Mouse (Mus musculus): ENCODE data around the gene Cdkl3.

Cdkl3 gene

GRCm38 (mm10) chr11:52011541-52011940, 7.5 kb downstream of the Cdkl3 start:
- DNase-seq (ENCODE audit: low spot score in 2 of 2) = no peak

- no peak for DNase-seq (ENCODE audit: low spot score in 2 of 2)
Observed at GRCm38 (mm10) chr11:52018217-52018616, 14.2 kb downstream of the Cdkl3 start.

GRCm38 (mm10) chr11:52032356-52032755, 28.3 kb downstream of the Cdkl3 start:
- no peak for DNase-seq (ENCODE audit: low spot score in 2 of 2)

GRCm38 (mm10) chr11:52033953-52034352, 29.9 kb downstream of the Cdkl3 start:
- no peak for DNase-seq (ENCODE audit: low spot score in 2 of 2)

- DNase-seq (ENCODE audit: low spot score in 2 of 2) = peak; percentile 12 to 38
Observed at GRCm38 (mm10) chr11:52035905-52036304, 31.9 kb downstream of the Cdkl3 start.

GRCm38 (mm10) chr11:52037659-52038058, 33.6 kb downstream of the Cdkl3 start:
- no peak for DNase-seq (ENCODE audit: low spot score in 2 of 2)

- DNase-seq (ENCODE audit: low spot score in 2 of 2) = no peak
Observed at GRCm38 (mm10) chr11:52043224-52043623, 39.2 kb downstream of the Cdkl3 start.

- DNase-seq (ENCODE audit: low spot score in 2 of 2) = no peak
Observed at GRCm38 (mm10) chr11:52044156-52044555, 40.1 kb downstream of the Cdkl3 start.

- DNase-seq (ENCODE audit: low spot score in 2 of 2) = peak in 1 of 2 experiments; percentile 17
Observed at GRCm38 (mm10) chr11:52046446-52047165, 42.6 kb downstream of the Cdkl3 start.

- DNase-seq (ENCODE audit: low spot score in 2 of 2) = no peak
Observed at GRCm38 (mm10) chr11:52053371-52053770, 49.4 kb downstream of the Cdkl3 start.

GRCm38 (mm10) chr11:52054728-52055127, 50.7 kb downstream of the Cdkl3 start:
- DNase-seq (ENCODE audit: low spot score in 2 of 2) = no peak

- DNase-seq (ENCODE audit: low spot score in 2 of 2) = no peak
Observed at GRCm38 (mm10) chr11:52056198-52056597, 52.2 kb downstream of the Cdkl3 start.

GRCm38 (mm10) chr11:52059001-52059400, 55.0 kb downstream of the Cdkl3 start:
- no peak for DNase-seq (ENCODE audit: low spot score in 2 of 2)

- no peak for DNase-seq (ENCODE audit: low spot score in 2 of 2)
Observed at GRCm38 (mm10) chr11:52060315-52060714, 56.3 kb downstream of the Cdkl3 start.

GRCm38 (mm10) chr11:52062406-52062805, 58.4 kb downstream of the Cdkl3 start:
- DNase-seq (ENCODE audit: low spot score in 2 of 2) = no peak

GRCm38 (mm10) chr11:52064398-52064797, 60.4 kb downstream of the Cdkl3 start:
- DNase-seq (ENCODE audit: low spot score in 2 of 2) = peak in 1 of 2 experiments; percentile 33

- DNase-seq (ENCODE audit: low spot score in 2 of 2) = peak in 1 of 2 experiments; percentile 26
Observed at GRCm38 (mm10) chr11:52065841-52066240, 61.8 kb downstream of the Cdkl3 start.

GRCm38 (mm10) chr11:52071768-52072167, 67.7 kb downstream of the Cdkl3 start:
- no peak for DNase-seq (ENCODE audit: low spot score in 2 of 2)

GRCm38 (mm10) chr11:52073528-52074170, 69.6 kb downstream of the Cdkl3 start:
- DNase-seq (ENCODE audit: low spot score in 2 of 2) = no peak

GRCm38 (mm10) chr11:52074626-52075470, 70.8 kb downstream of the Cdkl3 start:
- DNase-seq (ENCODE audit: low spot score in 2 of 2) = peak; percentile 41

GRCm38 (mm10) chr11:52075794-52076633, 72.0 kb downstream of the Cdkl3 start:
- DNase-seq (ENCODE audit: low spot score in 2 of 2) = peak; percentile 70 to 72
